Mouse (Mus musculus) lung, postnatal 10 days (tissue): Measurements from ENCODE around the gene Znfx1.

Source experiments
- DNase-seq: peaks from one replicate; pipeline ENCODE4 v3.0.0; 2021

Gene Znfx1

DNA sequence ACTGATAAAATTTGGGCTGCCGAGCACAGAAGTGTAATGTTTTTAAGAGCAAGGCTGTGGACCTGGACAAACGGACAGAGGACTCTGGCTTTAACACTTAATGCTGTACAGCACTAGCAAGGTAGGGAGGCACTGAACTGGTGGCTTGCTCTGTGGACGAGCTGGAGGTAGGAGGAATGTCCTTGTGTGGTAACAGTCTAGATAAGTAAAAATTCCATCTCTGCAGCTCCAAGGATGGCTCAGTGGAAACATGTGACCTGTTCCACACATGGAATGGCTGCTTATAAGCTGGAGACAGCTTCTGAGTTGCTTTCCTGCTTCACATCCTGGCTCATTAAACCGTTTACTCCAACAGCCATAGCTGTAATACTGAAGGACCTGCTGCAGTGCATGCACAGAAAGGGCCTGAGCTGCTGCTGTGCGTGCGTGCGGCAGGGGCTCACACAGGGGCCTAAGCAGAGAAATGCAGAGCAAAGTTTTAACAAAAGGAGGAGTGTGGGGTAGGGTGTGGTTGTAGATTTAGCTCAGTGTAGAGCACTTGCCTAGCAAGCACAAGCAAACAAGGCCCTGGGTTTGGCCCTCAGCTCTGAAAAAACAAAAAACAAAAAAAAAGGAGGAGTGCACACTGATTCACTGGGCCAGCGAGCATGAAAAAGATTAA, 14.0 kb downstream of the Znfx1 start:
- no peak for DNase-seq

DNA sequence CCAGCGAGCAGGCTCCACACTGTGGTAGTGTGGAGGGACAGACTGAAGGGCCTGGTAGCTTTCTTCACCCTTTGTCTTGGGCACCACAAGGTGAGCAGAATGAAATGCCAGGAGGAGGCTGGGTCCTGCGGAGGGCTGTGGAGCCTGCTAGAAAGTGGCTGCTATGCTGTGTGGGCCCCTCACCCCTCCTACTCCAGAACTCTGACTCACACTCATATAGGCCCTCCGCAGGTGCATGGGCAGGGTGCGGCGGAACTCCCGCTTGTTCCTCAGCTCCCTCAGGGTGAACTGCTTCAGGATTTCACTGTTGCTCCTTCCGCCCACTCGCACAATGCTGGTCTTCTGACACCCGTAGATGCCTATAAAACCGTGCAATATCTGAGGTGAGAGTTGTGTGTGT, 14.6 kb downstream of the Znfx1 start:
- no peak for DNase-seq

DNA sequence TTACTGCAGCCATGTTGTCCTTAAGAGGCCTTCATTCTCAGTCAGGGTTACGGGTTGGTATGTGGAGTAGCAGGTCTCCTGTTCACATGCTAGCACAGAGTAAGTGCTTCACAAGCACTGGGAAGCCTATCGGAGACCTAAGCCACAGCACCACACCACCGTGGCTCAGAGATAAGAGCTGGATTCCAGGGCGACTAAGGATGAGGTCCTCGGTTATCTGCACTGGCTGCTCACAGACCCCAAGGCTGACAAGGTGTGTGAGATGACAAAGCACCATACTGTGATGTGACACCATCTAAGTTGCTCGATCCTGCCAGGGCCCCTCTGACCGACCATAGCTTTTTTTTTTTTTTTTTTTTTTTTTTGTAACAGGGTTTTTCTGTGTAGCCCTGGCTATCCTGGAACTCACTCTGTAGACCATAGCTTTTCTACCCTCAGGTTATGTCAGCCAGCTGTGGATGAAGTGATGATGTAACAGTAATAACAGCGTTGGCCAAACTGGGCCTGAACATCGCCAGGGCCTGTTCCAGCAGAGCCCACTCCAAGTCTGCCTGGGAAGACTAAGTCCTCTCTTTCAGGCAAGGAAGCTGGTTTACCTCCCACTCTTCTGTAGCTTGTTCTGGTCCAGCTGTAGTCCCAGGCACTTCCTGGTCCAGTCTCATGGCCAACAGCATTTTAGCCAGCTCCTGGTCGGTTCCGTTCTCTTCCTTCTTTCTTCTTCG, 19.3 kb downstream of the Znfx1 start:
- DNase-seq, result no peak

- DNase-seq, result no peak
Observed at GRCm38 (mm10) chr2:167039386-167039785, 23.4 kb downstream of the Znfx1 start.

DNA sequence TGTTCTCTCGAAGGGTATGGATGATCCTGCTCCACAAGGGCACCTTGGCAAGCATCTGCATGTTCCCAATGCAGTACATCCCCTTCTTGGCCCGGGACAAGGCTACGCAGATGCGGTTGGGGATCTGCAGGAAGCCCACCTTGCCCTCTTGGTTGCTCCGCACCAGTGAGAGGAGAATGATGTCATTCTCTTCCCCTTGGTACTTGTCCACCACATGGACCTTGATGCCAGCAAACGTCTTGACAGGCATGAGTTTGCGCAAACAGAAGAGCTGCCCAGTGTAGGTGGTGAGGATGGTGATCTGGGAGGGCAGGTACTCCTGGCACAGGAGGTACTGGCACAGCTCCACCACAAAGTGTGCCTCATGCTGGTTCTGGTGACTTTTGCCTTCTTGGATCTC, 24.1 kb downstream of the Znfx1 start:
- no peak for DNase-seq

- DNase-seq, result no peak
Observed at GRCm38 (mm10) chr2:167038297-167038696, 24.5 kb downstream of the Znfx1 start.

GRCm38 (mm10) chr2:167037710-167038109, 25.1 kb downstream of the Znfx1 start:
- DNase-seq, result no peak

- DNase-seq, result no peak
Observed at GRCm38 (mm10) chr2:167030507-167030906, 32.3 kb downstream of the Znfx1 start.

DNA sequence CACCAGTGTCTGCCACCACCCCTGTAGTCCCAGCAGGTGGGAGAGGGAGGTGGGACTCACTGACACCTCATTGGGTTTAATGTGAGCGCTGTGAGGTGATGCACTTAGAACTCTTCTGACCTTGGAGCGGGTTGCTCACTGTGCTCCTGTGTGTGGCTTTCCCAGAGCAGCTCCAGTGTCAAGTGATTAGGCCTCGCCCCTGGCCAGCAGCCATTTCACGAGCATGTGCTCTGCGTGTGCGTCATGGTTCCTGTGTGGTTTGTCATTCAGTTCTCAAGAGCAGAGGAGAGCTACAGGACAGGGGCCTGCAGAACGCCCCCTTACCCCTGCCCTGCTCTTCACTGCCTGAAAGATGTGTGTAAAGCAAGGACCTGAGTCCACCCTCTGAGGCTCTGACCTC, 34.3 kb downstream of the Znfx1 start:
- no peak for DNase-seq

- no peak for DNase-seq
Observed at GRCm38 (mm10) chr2:167019396-167019795, 43.4 kb downstream of the Znfx1 start.

DNA sequence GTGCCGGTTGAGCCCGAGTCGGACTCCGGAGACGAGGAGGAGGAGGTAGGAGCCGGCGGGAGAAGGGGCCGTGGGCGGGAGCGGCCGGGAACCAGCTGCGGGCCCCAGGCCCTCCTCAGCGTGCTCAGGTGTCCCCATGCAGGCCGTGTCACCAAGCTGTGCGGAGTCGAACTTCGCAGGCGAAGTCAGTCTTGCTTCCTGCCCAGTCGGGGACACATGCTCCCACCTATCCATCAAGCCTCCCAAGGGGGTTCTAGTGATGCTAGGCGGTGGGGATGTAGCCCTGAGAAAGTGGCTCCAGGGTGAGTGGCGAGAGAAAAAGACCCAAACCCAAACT, 47.5 kb downstream of the Znfx1 start:
- DNase-seq, result no peak

- peak; percentile 95 for DNase-seq
Observed at GRCm38 (mm10) chr2:167014702-167015381, 48.0 kb downstream of the Znfx1 start, which contains the start of gene Ddx27. TSS of gene Ddx27 (plus strand) at chr2:167015193.

- no peak for DNase-seq
Observed at GRCm38 (mm10) chr2:167010546-167010945, 52.3 kb downstream of the Znfx1 start.

- no peak for DNase-seq
Observed at GRCm38 (mm10) chr2:167009483-167009882, 53.3 kb downstream of the Znfx1 start.

DNA sequence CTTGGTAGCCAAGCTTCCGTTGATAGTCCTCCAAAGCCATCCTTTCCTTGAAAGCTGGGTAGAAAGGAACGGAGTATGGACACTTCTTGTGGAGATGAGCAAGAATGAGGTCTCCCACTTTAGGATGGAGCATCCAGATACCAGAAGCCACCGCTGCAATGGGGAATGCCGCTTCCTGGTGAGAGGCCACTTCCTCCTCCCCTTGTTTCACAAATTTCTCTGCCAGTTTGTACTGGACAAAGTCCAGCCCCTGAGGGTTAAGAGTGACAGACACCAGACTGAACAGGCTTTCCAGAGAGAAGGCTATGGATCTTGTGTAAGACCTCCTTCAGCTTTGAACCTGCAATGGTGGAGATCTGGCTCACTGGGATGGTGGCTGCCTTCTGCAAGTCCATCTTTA, 55.2 kb downstream of the Znfx1 start:
- peak; percentile 22 for DNase-seq

DNA sequence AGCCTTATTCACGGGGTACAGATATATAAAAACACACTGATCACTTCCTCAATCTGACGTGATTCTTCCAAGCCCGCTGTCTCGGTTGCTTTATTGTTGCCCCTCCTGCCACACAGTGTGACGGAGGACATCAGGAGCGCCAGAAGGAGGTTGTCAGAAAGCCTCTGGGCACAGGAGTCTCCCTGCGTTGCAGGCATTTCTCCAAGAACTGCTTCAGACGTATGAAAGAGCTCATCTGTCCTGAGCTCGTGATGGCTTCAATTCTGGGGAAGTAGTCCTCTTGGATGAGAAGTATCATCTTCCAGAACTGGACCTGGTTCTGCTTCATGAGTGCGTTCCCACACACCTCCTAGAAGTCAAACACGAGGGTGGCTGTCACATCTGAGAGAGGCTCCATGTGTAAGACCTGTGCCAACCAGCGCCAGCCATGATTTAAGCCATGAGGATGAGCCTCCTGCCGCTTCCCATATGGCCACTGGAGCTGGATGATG, 55.8 kb downstream of the Znfx1 start:
- no peak for DNase-seq

DNA sequence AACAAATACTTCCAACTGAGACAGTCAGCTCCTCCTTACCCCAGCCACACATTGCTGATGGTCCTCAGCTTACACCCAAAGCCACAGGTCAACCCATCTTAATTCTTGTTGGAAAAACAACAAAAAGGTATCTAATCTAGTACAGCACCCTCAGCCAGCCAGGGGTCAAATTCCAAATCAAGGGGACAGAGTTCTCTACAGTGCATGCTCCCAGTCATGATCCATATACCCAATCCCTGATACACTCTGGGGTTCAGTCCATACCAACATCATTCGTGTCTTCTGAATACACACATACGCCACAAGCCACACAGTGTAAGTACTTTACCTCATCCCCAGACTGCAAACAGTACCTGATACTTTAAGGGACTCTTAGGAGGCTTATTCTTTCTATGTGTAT, 56.5 kb downstream of the Znfx1 start:
- no peak for DNase-seq

DNA sequence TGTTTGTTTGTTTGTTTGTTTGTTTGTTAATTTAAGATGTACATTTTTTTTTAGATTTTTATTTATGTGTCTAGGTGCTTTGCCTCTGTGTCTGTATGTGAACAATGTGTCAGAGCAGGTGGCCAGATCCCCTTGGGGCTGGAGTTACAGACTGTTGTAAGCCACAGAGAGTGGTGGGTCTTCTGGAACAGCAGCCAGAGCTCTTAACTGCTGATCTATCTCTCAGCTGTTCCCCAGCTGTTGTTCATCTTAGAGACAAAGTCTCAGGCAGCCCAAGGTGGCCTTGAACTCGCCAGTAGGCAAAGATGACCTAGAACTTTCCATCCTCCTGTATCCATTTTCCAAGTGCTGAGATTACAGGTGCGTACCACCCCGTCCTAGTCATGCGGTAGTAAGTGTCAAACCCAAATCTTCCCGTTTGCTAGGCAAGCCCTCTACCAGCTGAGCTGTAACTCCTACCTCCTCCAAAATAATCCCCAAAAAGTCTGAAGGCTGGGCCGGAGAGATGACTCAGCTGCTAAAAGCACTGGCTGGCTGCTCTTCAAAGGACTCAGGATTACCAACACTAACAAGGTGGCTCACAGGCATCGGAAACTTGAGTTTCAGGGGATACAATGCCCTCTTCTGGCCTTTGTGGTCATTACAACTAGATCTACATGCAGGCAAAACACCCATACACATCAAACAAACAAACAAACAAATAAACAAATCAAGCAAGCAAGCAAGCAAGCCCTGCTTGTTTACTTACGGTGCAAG, 58.5 kb downstream of the Znfx1 start:
- DNase-seq, result peak; percentile 81

DNA sequence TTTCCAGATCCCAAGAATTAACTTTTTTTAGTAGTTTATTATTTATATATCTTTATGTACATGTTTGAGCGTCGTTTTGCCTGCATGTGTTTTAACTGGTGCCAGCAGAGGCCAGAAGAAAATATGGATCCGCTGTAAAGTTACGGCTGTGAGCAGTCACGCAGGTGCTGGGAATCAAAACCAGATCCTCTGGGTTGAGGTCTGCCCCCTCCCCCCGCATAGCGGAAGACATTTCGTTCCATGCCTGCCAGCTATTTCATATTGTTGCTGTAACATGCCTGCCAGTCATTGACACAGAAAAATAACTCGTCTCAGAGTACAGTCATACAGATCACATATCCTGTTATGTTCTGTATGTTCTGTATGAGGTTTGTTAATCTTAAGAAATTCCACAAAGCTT, 61.3 kb downstream of the Znfx1 start:
- no peak for DNase-seq

DNA sequence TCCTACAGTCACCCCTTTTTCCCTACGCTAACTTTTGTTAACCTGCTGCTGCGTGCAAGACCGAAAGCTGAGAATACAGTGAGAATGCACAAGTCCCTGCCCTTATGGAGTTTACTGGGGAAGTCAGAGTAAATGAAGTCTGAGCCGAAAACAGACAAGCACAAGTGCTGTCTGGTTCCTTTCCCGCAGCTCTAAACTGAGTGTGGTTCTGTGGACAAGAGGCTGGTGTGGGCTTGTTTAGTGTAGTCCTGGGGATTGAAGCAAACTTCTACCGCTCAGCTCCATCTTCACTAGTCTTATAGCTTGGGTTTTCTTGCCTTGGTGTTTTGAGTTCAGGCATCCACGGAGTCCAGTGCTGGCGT, 66.3 kb downstream of the Znfx1 start:
- no peak for DNase-seq

DNA sequence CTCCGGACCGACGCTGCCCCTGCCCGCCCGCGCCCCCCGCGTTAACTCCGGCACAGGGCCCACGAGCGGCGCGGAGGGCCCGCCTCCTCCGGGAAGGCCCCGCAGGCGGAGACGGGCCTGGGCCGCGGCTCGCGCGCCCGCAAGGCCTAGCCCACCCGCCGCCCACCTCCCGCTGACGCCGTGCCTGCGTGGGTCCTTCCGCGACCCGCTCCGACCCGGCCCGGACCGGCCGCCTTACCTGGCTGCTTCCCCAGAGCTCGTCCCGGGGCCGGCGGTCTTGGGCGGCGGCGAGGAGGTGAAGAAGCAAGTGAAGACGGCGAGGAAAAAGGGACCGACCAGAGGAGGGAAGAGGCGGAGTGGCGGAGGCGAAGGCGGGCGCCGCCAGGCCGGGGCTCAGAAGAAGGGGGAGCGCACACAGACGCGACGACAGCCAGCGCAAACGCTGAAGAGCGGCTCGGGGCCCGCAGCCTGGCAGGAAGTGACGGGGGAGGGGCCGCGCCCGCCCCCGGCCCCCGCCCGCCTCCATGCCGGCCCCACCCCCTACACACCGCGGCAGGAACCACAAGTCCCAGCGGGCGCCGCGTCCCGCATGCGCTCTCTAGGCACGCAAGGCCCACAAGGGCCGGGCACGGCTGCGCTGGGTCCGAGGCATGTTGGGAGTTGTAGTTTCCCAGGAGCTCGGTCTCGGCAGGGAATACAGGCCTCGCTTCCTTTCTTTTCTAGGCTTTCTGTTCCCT, 66.9 kb downstream of the Znfx1 start, which contains the start of gene Stau1:
TSS of gene Stau1 (minus strand) at position 504 of the 737 bp plus-strand sequence.
- DNase-seq, result peak; percentile 97

DNA sequence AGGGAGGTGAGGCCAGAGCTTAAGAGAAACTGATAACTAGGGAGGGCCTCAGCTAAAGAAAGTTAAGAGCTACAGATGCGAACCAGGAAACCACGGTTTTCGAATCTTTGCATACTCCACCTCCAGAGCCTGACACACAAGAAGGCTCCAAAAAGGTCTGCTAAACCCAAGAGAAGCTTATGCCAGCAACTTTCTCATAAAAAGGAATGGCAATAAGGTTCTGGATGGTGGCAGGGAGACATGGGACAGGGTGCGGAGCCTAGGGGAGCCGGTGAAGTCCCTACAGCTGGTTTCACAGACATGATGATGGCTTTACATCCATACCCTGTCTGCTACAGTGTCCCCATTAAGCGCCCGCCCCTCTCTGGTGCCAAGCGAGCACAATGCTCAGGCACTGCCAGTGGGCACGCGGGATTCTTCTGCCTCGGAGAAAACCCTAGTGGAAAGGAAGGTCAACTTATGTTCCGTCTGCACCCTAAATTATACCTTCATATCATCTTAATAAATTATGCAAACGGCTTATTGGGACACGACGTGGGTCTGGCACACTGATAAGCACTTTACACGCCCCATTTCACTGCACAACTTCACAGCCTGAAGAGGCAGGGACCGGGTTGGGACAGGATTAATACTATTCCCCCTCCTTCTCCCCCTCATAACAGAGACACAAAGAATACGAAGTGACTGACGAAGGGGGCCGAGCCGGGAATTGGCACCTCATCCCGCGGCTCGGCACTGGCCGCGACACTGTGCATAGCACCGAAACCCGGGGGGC, 67.6 kb downstream of the Znfx1 start:
- DNase-seq, result peak; percentile 22
